Mouse (Mus musculus): ENCODE measurements around the gene Flt1.

Gene Flt1

DNA sequence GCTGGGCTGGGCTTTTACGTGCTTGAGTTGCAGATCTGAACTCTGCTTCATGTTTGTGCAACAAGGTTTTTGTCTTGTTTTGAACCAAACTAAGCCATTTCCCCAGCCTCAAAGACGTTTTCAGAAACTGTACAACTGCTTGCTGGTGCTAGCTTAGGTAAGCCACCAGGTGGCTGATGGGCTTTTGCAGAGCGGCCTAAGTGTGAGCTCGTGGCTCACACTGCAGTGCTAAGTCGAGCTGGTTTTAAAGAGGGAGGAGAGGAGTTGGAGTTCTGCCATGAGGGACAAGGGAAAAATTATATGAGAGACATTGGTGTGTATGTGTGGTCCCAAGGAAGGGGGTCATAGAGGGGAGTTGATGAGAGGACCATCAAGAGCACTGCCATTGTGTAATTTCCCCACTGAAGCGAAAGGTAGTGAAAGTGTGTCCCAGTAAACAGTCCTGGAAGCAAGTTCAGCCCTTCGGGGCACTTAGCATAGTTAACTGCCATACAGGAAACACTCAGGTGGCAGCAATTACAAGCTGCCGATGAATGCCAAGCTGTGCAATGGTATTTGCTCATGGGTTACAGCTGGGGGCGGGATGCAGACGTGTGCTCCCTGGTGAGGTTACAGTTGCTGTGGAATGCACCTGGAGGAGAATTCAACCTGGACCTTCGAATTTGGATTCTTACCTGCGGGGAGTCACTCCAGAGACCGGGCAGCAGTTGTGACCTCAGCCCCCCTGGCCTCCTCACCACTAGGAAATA lies 173.8 kb downstream of the Flt1 start:
- DNase-seq (ENCODE audit: low spot score) = no peak

- DNase-seq (ENCODE audit: low spot score) = no peak
These were observed 176.6 kb downstream of the Flt1 start for GRCm38 (mm10) chr5:147549016-147549755.

DNA sequence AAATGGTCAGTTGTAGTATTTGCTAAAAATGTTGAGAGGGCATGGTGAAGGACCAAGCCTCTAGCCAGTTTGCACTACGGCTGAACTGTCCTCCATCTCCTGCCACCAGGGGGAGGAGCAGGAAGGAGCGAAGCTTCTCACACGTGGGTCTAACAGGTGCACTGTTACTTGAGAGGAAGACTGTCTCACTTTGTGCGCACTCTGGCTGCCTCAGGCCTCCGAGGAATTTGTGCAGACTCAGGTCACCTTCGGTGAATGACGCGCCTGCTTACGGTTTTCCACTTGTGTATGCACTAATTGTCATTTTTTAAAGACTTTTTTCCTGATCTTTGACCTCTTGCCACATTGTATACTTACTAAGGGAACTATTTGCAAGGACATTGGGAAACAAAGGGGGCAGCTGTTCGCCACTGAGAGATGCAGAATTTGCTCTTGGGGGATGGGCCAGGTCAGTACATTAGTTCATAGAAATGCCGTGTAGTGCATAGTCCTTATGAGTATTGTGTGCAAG lies 180.0 kb downstream of the Flt1 start:
- no peak for DNase-seq (ENCODE audit: low spot score)

GRCm38 (mm10) chr5:147542291-147542690 lies 183.5 kb downstream of the Flt1 start:
- no peak for DNase-seq (ENCODE audit: low spot score)

DNA sequence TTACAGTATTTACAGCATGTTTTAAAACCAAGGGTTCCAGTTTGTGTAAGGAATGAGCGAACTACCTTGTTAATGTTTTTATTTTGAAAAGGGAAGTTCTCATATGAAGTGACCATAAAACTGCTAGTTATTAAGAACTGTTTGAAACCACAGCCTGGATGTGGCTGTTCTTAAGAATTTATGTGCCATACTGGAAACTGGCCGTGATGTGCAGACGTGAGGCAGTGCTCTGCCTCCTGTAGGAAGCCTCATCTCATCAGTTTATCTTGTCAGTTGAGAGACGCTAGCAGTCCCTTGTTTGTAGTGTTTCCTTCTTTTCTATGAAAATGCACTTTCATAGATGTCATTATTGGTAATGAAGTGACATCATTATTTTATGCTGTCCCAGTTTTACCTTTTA lies 186.0 kb downstream of the Flt1 start:
- DNase-seq (ENCODE audit: low spot score) = no peak

GRCm38 (mm10) chr5:147539409-147539808 lies 186.4 kb downstream of the Flt1 start:
- DNase-seq (ENCODE audit: low spot score) = no peak

- no peak for DNase-seq (ENCODE audit: low spot score)
These were observed 193.8 kb downstream of the Flt1 start for GRCm38 (mm10) chr5:147532031-147532430.

DNA sequence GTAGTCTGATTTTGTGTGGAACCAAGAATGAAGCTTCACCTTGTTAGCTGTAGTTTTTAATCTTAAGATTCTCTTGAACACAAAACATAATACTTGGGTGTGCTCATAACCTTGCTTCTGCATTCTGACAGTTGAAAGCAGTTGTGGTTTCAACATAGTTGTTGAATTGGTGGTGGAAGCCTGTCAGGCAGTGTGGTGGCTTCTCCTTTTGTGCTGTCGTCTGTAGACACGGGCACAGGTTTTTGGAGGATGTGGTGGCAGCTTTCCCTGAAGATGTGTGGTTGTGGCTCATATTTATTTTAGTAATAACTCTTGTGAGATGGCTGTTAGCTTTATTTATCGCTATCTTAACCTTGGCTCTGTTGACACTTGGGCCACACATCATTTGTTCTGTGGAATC lies 198.0 kb downstream of the Flt1 start:
- DNase-seq (ENCODE audit: low spot score) = no peak

- DNase-seq (ENCODE audit: low spot score) = no peak
These were observed 198.8 kb downstream of the Flt1 start for GRCm38 (mm10) chr5:147527006-147527405.

Measured in testis, postnatal 14 days (tissue).